Mouse (Mus musculus): ENCODE data around the gene Ninj1. TPM values are rescaled to one million over a fixed set of nuclear protein-coding genes. Genes with fewer than 3 reads are reported as not detected.
A peak's percentile ranks its signal among the peaks of the same experiment; 100 is the strongest.

Ninj1 gene
- polyA plus RNA-seq, 1 experiment from 2014 or later = 22.3 TPM

DNA sequence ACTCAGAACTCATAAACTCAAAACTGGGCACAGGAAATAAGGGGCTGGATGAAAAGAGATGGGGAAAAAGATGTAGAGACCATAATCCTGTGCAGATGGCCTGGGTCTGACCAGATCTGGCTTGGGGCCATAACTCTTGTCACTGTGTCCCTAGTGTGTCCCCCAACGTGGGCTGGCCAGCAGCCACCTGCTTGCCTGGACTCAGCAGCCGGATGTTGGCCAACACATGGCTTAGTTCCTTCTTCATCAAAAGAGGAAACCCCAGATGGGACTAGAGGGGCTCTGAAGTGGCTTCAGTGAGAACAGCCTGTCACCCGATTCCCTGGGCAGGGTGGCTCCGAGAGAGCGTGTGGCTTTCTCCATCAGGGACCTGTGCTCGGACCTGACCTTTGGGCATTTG is 9.5 kb downstream of the Ninj1 start:
- Histone ChIP-seq H3K9me3 (replicated peaks; ENCODE audit: control insufficient read depth, low read length, poor library complexity, severe bottlenecking) (no peaks in the 10 kb centered on the region), H3K27ac (ENCODE audit: low read length) (no peak overlapping the region), H3K9ac (ENCODE audit: low read depth, low read length) (no peak overlapping the region), H3K36me3 (ENCODE audit: control insufficient read depth, insufficient read depth, low read length) (no peaks in the 10 kb centered on the region), H3K4me1 (ENCODE audit: control insufficient read depth, insufficient read depth, low read length) (no peaks in the 10 kb centered on the region), H3K4me3 (ENCODE audit: low read depth, low read length) (no peak overlapping the region), H3K4me2 (ENCODE audit: low read length) (no peak overlapping the region), H3K27me3 (ENCODE audit: control insufficient read depth, insufficient read depth, low read depth, low read length) (no peaks in the 10 kb centered on the region)
- WGBS = 78% methylated on average over 6 of the region's 6 CpGs
- ATAC-seq = no peak

DNA sequence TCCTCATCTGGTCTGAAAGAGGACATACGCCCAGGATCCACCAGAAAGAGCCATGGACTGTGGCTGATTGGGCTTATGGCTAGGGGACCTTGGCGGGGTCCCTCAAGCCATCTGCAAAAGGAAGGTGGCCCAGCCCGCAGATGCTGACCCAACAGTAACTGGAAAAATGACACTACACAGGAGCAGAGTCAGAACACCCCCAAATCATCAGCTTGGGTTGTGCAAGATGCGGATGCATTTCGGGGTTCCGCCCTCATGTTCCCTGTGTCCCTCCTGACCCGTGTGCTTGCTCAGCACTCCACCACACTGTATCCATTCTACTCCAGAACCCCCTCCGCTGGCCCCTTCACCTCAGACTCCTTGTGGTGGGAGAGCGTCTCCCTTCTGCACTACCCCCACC is 11.4 kb downstream of the Ninj1 start:
- Histone ChIP-seq H3K4me1 (ENCODE audit: control insufficient read depth, insufficient read depth, low read length) (no peaks in the 10 kb centered on the region), H3K4me3 (ENCODE audit: low read depth, low read length) (no peak overlapping the region), H3K9me3 (replicated peaks; ENCODE audit: control insufficient read depth, low read length, poor library complexity, severe bottlenecking) (no peaks in the 10 kb centered on the region), H3K27ac (ENCODE audit: low read length) (no peak overlapping the region), H3K9ac (ENCODE audit: low read depth, low read length) (no peak overlapping the region), H3K36me3 (ENCODE audit: control insufficient read depth, insufficient read depth, low read length) (no peaks in the 10 kb centered on the region), H3K4me2 (ENCODE audit: low read length) (no peak overlapping the region), H3K27me3 (ENCODE audit: control insufficient read depth, insufficient read depth, low read depth, low read length) (no peaks in the 10 kb centered on the region)
- WGBS = 90% methylated on average over 9 of the region's 9 CpGs
- no peak for ATAC-seq

- Histone ChIP-seq H3K27ac (ENCODE audit: low read length) (no peak overlapping the region), H3K9me3 (replicated peaks; ENCODE audit: control insufficient read depth, low read length, poor library complexity, severe bottlenecking) (no peaks in the 10 kb centered on the region), H3K4me1 (ENCODE audit: control insufficient read depth, insufficient read depth, low read length) (no peaks in the 10 kb centered on the region), H3K4me2 (ENCODE audit: low read length) (no peak overlapping the region), H3K9ac (ENCODE audit: low read depth, low read length) (no peak overlapping the region), H3K36me3 (ENCODE audit: control insufficient read depth, insufficient read depth, low read length) (no peaks in the 10 kb centered on the region), H3K4me3 (ENCODE audit: low read depth, low read length) (no peak overlapping the region), H3K27me3 (ENCODE audit: control insufficient read depth, insufficient read depth, low read depth, low read length) (no peaks in the 10 kb centered on the region)
- no peak for ATAC-seq
- WGBS = 95% methylated on average over 7 of the region's 7 CpGs
Measured at GRCm38 (mm10) chr13:49199891-49200290, 12.6 kb downstream of the Ninj1 start.

- no peaks in the 10 kb centered on the region for H3K36me3 ChIP-seq (ENCODE audit: control insufficient read depth, insufficient read depth, low read length)
- no peak for ATAC-seq
- no peak overlapping the region for H3K4me2 ChIP-seq (ENCODE audit: low read length)
- WGBS = 85% methylated on average over 13 of the region's 13 CpGs
- no peak overlapping the region for H3K9ac ChIP-seq (ENCODE audit: low read depth, low read length)
- H3K4me3 ChIP-seq (ENCODE audit: low read depth, low read length) = no peak overlapping the region
- no peaks in the 10 kb centered on the region for H3K9me3 ChIP-seq (replicated peaks; ENCODE audit: control insufficient read depth, low read length, poor library complexity, severe bottlenecking)
- H3K4me1 ChIP-seq (ENCODE audit: control insufficient read depth, insufficient read depth, low read length) = 0 out of 2 replicates have a peak, but pooled peaks cover 2% of the 10 kb centered on the region
- no peaks in the 10 kb centered on the region for H3K27me3 ChIP-seq (ENCODE audit: control insufficient read depth, insufficient read depth, low read depth, low read length)
- H3K27ac ChIP-seq (ENCODE audit: low read length) = no peak overlapping the region
Measured at GRCm38 (mm10) chr13:49200688-49201087, 13.4 kb downstream of the Ninj1 start.

DNA sequence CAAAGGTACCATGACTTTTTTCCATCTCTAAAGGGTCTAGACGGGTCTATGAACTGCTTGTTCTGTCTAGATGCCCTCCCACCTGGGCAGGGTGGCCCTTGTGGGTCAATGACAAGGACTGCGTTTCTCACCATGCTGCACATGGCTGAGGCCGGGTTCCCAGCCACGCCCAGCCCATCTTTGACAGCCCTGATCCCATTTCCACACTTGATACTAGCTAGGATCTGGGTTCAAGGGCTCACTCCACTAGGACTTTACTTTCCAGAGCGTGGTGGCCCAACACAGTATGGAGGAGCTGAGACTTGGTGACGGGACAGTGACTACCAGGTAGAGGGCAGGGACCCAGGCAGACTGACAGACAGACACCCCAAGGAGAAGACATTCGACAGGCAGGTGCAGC is 15.3 kb downstream of the Ninj1 start:
- Histone ChIP-seq H3K36me3 (ENCODE audit: control insufficient read depth, insufficient read depth, low read length) (no peaks in the 10 kb centered on the region), H3K9ac (ENCODE audit: low read depth, low read length) (no peak overlapping the region), H3K9me3 (replicated peaks; ENCODE audit: control insufficient read depth, low read length, poor library complexity, severe bottlenecking) (no peaks in the 10 kb centered on the region), H3K27me3 (ENCODE audit: control insufficient read depth, insufficient read depth, low read depth, low read length) (no peaks in the 10 kb centered on the region), H3K27ac (ENCODE audit: low read length) (no peak overlapping the region), H3K4me3 (ENCODE audit: low read depth, low read length) (no peak overlapping the region), H3K4me2 (ENCODE audit: low read length) (no peak overlapping the region), H3K4me1 (ENCODE audit: control insufficient read depth, insufficient read depth, low read length) (0 out of 2 replicates have a peak, but pooled peaks cover 2% of the 10 kb centered on the region)
- ATAC-seq = no peak
- 93% methylated on average over 7 of the region's 7 CpGs for WGBS

DNA sequence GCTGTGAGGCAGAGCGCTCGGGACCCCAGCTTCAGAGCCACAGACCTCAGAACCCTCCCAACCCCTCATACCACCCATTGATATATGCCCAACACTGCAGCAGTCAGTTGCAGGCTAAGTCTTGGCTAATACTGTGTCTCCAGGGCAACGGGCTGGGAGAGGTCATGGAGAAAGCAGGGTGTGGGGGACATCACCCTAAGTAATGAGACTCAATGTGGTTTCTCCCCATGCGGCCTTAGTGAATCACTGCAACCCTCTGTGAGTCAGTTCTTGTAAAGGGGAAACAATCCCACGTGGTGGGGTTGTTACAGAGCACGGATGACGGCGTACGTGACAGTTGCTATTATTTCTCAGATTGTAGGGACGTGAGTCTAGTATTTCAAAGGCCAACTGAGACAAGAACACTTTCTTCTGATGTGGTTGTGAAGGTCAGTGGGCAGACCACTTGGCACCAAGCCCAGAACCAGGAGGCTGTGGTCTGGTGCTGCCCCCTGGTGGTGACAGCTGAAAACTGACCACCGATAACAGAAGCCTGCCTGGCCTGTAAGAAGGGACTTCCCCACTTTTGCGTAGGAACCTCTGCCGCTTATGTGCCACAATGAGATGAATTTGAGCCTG is 18.2 kb downstream of the Ninj1 start:
- Histone ChIP-seq H3K27me3 (ENCODE audit: control insufficient read depth, insufficient read depth, low read depth, low read length) (no peaks in the 10 kb centered on the region), H3K36me3 (ENCODE audit: control insufficient read depth, insufficient read depth, low read length) (no peaks in the 10 kb centered on the region), H3K27ac (ENCODE audit: low read length) (no peak overlapping the region), H3K9ac (ENCODE audit: low read depth, low read length) (no peak overlapping the region), H3K9me3 (replicated peaks; ENCODE audit: control insufficient read depth, low read length, poor library complexity, severe bottlenecking) (no peaks in the 10 kb centered on the region), H3K4me2 (ENCODE audit: low read length) (no peak overlapping the region), H3K4me3 (ENCODE audit: low read depth, low read length) (no peak overlapping the region), H3K4me1 (ENCODE audit: control insufficient read depth, insufficient read depth, low read length) (0 out of 2 replicates have a peak, but pooled peaks cover 2% of the 10 kb centered on the region)
- peak; percentile 29; the same call in 1 of the 2 replicates for ATAC-seq
- WGBS = 35% methylated on average over 13 of the region's 13 CpGs

- Histone ChIP-seq H3K27ac (ENCODE audit: low read length) (no peak overlapping the region), H3K9ac (ENCODE audit: low read depth, low read length) (no peak overlapping the region), H3K4me1 (ENCODE audit: control insufficient read depth, insufficient read depth, low read length) (peaks cover 6% of the 10 kb centered on the region; the same call in 1 of the 2 replicates), H3K4me3 (ENCODE audit: low read depth, low read length) (no peak overlapping the region), H3K36me3 (ENCODE audit: control insufficient read depth, insufficient read depth, low read length) (no peaks in the 10 kb centered on the region), H3K27me3 (ENCODE audit: control insufficient read depth, insufficient read depth, low read depth, low read length) (no peaks in the 10 kb centered on the region), H3K9me3 (replicated peaks; ENCODE audit: control insufficient read depth, low read length, poor library complexity, severe bottlenecking) (no peaks in the 10 kb centered on the region), H3K4me2 (ENCODE audit: low read length) (no peak overlapping the region)
- WGBS = 98% methylated on average over 2 of the region's 2 CpGs
- ATAC-seq = no peak
Measured at GRCm38 (mm10) chr13:49206341-49206740, 19.1 kb downstream of the Ninj1 start.

DNA sequence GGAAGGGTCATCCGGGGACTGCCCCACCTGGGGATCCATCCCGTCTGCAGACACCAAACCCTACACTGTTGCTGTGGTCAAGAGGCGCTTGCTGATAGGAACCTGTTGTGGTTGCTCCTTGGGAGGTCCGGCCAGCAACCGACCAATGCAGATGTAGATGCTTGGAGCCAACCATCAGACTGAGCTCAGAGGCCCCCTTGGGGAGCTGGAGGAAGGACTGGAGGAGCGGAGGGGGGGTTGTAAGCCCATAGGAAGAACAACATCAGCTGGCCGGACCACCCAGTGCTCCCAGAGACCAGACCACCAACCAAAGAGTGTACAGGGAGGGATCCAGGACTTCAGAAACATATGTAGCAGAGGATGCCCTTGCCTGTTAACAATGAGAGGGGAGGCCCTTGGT is 22.0 kb downstream of the Ninj1 start:
- Histone ChIP-seq H3K36me3 (ENCODE audit: control insufficient read depth, insufficient read depth, low read length) (no peaks in the 10 kb centered on the region), H3K27ac (ENCODE audit: low read length) (no peak overlapping the region), H3K4me2 (ENCODE audit: low read length) (no peak overlapping the region), H3K9me3 (replicated peaks; ENCODE audit: control insufficient read depth, low read length, poor library complexity, severe bottlenecking) (no peaks in the 10 kb centered on the region), H3K27me3 (ENCODE audit: control insufficient read depth, insufficient read depth, low read depth, low read length) (no peaks in the 10 kb centered on the region), H3K9ac (ENCODE audit: low read depth, low read length) (no peak overlapping the region), H3K4me1 (ENCODE audit: control insufficient read depth, insufficient read depth, low read length) (peaks cover 21% of the 10 kb centered on the region), H3K4me3 (ENCODE audit: low read depth, low read length) (no peak overlapping the region)
- ATAC-seq = no peak
- 64% methylated on average over 7 of the region's 7 CpGs for WGBS

- Histone ChIP-seq H3K9me3 (replicated peaks; ENCODE audit: control insufficient read depth, low read length, poor library complexity, severe bottlenecking) (no peaks in the 10 kb centered on the region), H3K4me2 (ENCODE audit: low read length) (no peak overlapping the region), H3K4me3 (ENCODE audit: low read depth, low read length) (no peak overlapping the region), H3K36me3 (ENCODE audit: control insufficient read depth, insufficient read depth, low read length) (no peaks in the 10 kb centered on the region), H3K27me3 (ENCODE audit: control insufficient read depth, insufficient read depth, low read depth, low read length) (0 out of 2 replicates have a peak, but pooled peaks cover 4% of the 10 kb centered on the region), H3K4me1 (ENCODE audit: control insufficient read depth, insufficient read depth, low read length) (peaks cover 24% of the 10 kb centered on the region), H3K27ac (ENCODE audit: low read length) (no peak overlapping the region), H3K9ac (ENCODE audit: low read depth, low read length) (no peak overlapping the region)
- 84% methylated on average over 4 of the region's 4 CpGs for WGBS
- ATAC-seq = no peak
Measured at GRCm38 (mm10) chr13:49212711-49213500, 25.6 kb downstream of the Ninj1 start.
